Mouse (Mus musculus) induced T-regulatory cell, adult 2 months (primary cell): ENCODE measurements around the gene Ptprcap.
A peak's percentile ranks its signal among the peaks of the same experiment; 100 is the strongest.

Experiments used
- DNase-seq: peaks from one replicate; pipeline ENCODE4 v3.0.0-alpha.2; 2012; ENCODE audit warnings: low read depth

Gene Ptprcap

DNA sequence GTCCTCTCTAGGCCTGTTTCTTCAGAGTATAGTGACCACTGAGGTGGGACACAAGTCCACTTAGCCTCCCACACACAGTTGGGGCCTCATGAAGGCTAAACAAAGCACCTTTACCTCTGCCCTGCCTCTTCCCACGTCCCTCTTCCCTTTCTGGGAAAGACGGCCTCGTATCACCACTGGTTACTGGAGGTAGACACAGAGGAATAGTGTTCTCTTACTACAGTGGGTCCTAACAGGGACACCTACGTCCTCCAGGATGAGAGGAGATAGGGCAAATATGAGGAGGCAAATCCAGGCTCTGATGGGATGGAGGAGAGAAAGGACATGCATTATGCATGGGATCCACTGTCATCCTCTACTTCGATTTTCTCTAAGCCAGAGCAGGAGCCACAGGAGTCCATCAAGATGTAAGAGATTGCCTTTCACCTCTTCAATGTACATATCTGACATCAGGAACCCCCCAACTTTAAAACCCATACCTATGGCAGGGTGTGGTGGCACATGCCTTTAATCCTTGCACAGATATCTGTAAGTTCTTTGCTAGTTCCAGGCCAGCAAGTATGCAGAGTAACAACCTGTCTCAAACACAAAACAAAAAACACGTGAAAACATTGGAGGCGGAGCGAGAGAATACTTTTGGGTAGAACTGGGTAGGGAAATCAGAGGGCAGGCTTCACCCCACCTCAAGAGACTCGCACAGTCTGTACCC lies 5.5 kb upstream of the Ptprcap start:
- DNase-seq = no peak

DNA sequence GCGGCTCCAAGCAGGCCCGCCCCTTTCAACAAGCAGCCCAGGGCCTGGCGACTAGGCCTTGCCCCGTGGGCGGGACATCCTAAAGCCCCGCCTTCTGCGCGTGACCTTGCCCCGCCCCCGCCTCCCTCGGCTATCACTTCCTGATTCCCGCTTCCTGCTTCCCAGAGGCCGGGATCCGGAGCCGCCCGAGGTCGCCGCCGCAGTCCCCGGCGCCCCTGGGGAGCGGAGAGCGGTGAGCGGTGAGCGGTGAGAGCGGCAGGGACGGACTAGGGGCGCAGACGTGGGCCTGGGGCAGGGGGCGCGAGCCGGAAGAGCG lies 5.0 kb upstream of the Ptprcap start, which contains the start of gene Coro1b:
Gene Coro1b (plus strand): TSS at position 129 of the 316 bp plus-strand sequence.
- peak; percentile 95 for DNase-seq

- DNase-seq = no peak
Observed at GRCm38 (mm10) chr19:4148819-4149218, 4.6 kb upstream of the Ptprcap start.

- DNase-seq = peak; percentile 44
Observed at GRCm38 (mm10) chr19:4149283-4149682, 4.1 kb upstream of the Ptprcap start.

DNA sequence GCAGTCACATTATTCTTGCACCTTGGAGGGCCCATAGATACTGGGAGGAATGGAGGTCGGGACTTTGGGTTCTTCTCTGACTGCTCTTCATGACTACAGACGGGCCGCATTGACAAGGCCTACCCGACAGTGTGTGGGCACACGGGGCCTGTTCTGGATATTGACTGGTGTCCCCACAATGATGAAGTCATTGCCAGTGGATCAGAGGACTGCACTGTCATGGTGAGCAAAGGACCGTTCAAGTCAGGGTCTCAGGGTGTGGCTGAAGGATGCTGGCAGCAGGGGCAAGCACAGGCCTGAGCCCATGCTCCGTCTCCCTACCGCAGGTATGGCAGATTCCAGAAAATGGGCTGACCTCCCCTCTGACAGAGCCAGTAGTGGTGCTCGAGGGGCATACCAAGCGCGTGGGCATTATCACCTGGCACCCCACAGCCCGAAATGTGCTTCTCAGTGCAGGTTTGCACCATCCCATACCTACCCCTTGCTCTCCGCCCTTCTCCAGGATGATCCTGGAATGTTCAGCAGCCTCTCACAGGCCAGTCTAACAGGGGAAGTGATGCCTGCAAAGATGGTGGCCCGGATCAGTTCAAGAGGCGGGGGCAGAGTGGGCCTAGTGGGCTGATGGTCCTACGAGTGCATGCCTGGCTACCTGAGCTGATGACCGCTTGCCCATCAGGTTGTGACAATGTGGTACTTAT lies 3.5 kb upstream of the Ptprcap start:
- DNase-seq = no peak

- no peak for DNase-seq
Observed at GRCm38 (mm10) chr19:4150567-4151487, 2.6 kb upstream of the Ptprcap start.

GRCm38 (mm10) chr19:4151488-4151860 lies 1.9 kb upstream of the Ptprcap start:
- no peak for DNase-seq

- DNase-seq = no peak
Observed at GRCm38 (mm10) chr19:4151898-4152297, 1.5 kb upstream of the Ptprcap start.

GRCm38 (mm10) chr19:4152445-4153231 lies 766 bp upstream of the Ptprcap start:
- no peak for DNase-seq

DNA sequence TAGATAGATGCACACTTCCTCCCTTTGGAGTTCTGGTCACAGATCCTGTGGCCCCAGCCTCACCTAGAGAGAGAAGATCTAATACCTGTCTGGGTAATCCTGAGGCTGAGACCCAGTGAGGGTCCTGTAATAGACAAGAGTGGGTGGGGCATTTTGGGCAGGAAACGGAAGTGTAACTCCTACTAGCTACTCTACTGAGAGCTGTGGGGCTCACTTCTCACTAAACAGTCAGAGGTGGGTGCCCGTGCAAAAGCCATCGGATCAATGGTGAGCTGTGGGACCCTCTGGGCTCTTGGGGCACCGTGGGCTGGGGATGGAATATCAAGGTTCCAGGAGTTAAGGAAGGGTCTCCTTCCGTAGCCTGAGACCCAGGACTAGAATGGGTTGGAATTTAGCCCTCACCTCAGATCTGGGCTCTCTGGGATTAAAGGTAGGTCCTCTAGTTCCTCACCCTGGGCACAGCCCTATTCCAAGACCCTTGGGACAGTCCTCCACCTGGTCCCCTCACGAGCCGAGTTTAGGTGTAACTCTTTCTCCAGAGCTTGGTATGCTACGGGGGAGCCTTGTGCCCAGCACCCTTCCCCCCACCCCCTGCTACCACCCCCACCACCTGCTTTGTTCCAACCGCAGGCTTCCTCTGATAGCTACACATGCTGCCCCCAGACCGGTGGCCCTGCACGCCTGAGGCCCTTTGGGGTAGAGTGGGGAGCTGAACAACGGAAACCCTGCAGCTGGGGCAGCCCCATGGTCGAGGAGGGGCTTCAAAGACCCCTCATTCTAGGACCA lies 1.2 kb downstream of the Ptprcap start:
- DNase-seq = peak; percentile 79

DNA sequence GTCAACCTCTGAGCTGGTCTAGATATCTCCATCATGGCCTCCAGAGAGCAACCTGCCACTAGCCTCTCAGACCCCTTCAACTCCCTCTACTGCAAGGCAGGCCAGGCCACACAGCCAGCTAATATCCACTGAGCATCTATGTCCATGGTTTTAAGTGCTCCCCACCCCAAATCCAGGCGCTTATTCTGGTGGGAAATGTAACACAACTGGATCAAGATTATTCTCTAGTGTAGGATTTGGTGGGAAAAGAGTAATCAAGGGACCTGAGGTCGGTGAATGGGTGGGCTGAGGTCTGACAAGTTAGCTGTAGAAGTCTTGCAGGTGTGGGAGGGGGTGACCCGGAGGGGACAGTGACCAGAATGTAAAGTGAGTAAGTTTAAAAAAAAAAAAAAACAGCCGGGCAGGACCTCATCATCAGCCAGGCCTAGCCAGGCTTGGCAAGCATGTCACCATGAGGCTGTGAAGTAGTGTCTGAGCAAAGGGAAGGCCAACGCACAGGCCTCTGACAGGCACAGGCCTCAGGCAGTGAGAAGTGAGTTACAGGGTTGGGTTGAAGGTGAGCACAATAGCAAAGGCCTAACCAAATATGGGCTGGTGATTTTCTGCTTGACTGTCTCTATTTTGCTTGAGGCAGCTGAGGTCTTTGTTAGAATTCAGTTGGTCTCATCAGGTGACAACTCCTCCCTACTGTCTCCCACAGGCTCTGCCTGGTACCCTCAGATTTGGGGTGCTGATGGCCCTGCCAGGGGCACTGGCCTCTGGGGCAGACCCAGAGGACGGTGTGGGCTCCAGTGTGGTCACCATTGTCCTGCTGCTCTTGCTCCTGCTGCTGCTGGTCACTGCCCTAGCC lies 2.0 kb downstream of the Ptprcap start:
- peak; percentile 63 for DNase-seq

- peak; percentile 43 for DNase-seq
Observed at GRCm38 (mm10) chr19:4156073-4156579, 2.7 kb downstream of the Ptprcap start.

DNA sequence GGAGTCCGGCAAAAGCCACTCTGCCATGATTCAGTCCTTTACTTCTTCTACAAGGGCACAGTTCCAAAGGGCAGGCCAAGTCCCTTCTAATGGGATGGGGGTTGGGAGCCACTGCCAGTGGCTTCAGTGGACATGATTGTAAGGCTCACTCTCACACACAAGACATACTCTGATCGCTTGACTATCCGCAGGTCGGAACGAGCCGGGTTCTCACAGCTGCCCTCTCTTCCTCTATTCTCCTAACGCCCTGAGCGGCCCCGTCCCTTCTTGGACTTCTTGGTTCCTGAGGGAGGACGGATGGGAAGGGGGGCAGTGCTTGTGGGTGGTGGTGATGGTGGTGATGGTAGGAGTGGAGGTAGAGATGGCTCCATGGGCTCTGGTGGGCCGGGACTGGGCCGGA lies 3.4 kb downstream of the Ptprcap start:
- no peak for DNase-seq

GRCm38 (mm10) chr19:4159049-4159448 lies 5.6 kb downstream of the Ptprcap start:
- no peak for DNase-seq

GRCm38 (mm10) chr19:4162646-4163542 lies 9.5 kb downstream of the Ptprcap start, which contains the start of gene Rps6kb2:
Gene Rps6kb2, minus strand, starts transcription at chr19:4163354.
- DNase-seq = peak; percentile 96

DNA sequence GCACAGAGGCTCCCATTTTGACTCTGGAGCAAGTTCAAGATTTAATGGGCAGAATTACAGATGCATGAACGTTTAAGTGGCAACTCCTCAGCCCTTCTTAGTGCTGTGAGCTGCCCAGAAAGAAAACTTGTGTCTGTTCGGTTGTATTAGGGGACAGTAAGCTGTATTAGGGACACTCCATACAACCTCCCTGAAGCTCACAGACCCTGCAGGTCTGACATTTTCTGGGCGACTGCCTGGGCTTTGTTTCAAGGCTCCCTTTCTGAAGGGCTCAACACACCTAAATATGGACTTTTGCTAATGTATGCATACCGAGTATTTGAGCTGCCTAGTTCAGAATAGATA lies 10.1 kb downstream of the Ptprcap start:
- DNase-seq = no peak

- DNase-seq = no peak
Observed at GRCm38 (mm10) chr19:4164100-4164499, 10.7 kb downstream of the Ptprcap start.

DNA sequence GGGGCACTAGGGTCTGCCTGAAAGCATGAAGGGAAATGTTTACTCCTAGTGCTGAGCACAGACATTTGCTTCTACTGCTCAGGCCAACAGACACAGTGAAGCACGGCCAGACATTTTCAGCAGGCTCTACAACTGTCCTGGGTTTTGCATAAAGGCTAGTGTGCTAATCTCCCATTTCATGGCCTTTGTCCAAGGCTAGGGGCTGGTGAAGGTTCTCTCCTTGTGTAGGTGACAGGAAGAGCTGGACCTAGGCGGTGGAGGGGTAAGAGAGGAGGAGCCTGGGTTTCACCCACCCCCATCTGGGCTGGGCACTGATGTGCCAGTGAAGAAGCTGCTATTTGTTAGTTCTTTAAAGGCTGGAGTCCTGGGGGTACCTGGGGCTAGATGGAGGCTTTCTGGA lies 11.3 kb downstream of the Ptprcap start:
- no peak for DNase-seq
